Mouse (Mus musculus) olfactory bulb, adult 2 months (tissue): Measurements from ENCODE around the gene Pfdn2. TPM values are rescaled to one million over a fixed set of nuclear protein-coding genes. Genes with fewer than 3 reads are reported as not detected.

Experiments
- H3K27ac ChIP-seq: fragments of 200-500 bp; 2 replicates; pipeline ENCODE4 v1.5.1; 2012; ENCODE audit warnings: low read depth, low read length; ENCODE audit not compliant: insufficient read depth
- H3K4me1 ChIP-seq: fragments of 200-500 bp; 2 replicates; pipeline ENCODE4 v1.6.1; 2012; ENCODE audit warnings: low read length; ENCODE audit not compliant: control insufficient read depth, insufficient read depth
- H3K4me3 ChIP-seq: fragments of 200-500 bp; 2 replicates; pipeline ENCODE4 v1.5.1; 2012; ENCODE audit warnings: mild to moderate bottlenecking, low read depth, low read length, moderate library complexity; ENCODE audit not compliant: insufficient read depth
- CTCF ChIP-seq: fragments of 200-500 bp; IDR thresholded peaks from 2 replicates; pipeline ENCODE4 v1.5.1; 2012; ENCODE audit warnings: low read depth, mild to moderate bottlenecking, low read length, moderate library complexity; ENCODE audit not compliant: insufficient read depth
- POLR2A ChIP-seq: fragments of 200-500 bp; IDR thresholded peaks from 2 replicates; pipeline ENCODE4 v1.6.1; 2012; ENCODE audit warnings: mild to moderate bottlenecking, low read depth, low read length, moderate library complexity; ENCODE audit not compliant: insufficient read depth
- WGBS: fragments of 180-500 bp; shearing (Covaris S2); methylation state at CpG from one replicate; pipeline ENCODE4 v1.1.7; 2018; 5-methylcytosine and 5-hydroxymethylcytosine counted together
- polyA plus RNA-seq: library from polyadenylated mRNA; stranded (reverse); fragments of >200 nt; gene quantifications from 2 replicates; pipeline ENCODE4 v1.2.4, GENCODE M21; 2012; ENCODE audit warnings: low replicate concordance; ENCODE audit not compliant: missing spikeins, insufficient read depth, insufficient read length

Gene Pfdn2
- polyA plus RNA-seq, 1 experiment = not detected

DNA sequence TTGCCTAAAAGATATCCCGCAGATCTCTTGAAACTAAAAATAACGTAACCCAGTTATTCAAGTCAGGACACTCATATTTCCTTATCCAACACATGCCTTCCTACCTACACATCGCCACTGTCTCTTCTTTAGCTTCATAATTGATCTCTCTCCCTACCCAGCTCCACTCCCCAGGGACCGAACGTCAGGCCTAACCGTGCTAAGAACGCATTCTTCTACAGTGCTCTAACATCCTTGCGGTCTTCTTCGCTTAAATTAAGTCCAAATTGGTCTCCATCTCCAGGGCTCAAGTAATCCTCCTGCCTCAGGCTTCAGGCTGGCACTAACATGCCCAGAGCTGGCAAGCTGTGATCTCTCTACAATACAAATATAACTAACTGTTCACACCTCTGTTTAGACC is 17.2 kb upstream of the Pfdn2 start:
- TF ChIP-seq POLR2A (no peak), CTCF (no peak)
- WGBS = 17% methylated on average over 9 of the region's 9 CpGs
- Histone ChIP-seq H3K27ac (peak overlapping the region; percentile 89), H3K4me3 (peak overlapping the region; percentile 61), H3K4me1 (0 out of 2 replicates have a peak, but pooled peaks cover 3% of the 10 kb centered on the region)

DNA sequence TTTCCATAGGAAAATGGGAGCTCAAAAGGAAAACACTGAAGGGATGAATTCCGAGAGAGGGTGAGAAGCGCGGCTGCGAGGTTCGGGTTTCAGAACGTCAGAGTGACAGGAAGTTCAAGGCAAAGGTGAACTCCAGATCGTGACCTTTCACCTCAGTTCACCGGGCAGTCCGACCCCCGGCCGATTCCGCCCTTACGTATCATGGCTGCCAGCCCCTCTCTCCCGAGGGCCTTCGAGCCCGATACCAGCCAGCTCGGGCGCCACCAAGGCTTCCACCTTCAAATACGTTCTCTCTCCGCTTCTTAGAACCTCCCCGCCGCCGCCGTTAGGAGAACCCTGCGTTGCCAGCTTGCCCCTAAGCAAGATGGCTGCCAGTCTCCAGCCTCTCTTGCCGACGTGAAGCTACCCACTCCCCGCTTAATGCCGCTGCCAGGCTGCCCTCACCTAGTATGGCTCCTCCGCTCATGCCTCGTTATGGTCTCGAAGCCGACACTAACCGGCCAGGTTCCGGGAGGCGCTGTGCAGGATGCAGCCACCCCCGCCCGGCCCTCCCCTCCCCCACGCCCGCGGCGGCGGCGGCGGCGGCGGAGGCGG is 16.5 kb upstream of the Pfdn2 start, which contains the start of gene Dedd:
Dedd (plus strand) TSS at position 307 of the 594 bp plus-strand sequence.
- TF ChIP-seq POLR2A (0 out of 2 replicates have a peak, but pooled peaks have one; percentile 16), CTCF (no peak)
- under 1% methylated on average over 48 of the region's 48 CpGs for WGBS
- Histone ChIP-seq H3K4me1 (peaks cover 4% of the 10 kb centered on the region; the same call in 1 of the 2 replicates), H3K27ac (peak within 1 kb of the TSS; percentile 89), H3K4me3 (peak within 1 kb of the TSS; percentile 61)

DNA sequence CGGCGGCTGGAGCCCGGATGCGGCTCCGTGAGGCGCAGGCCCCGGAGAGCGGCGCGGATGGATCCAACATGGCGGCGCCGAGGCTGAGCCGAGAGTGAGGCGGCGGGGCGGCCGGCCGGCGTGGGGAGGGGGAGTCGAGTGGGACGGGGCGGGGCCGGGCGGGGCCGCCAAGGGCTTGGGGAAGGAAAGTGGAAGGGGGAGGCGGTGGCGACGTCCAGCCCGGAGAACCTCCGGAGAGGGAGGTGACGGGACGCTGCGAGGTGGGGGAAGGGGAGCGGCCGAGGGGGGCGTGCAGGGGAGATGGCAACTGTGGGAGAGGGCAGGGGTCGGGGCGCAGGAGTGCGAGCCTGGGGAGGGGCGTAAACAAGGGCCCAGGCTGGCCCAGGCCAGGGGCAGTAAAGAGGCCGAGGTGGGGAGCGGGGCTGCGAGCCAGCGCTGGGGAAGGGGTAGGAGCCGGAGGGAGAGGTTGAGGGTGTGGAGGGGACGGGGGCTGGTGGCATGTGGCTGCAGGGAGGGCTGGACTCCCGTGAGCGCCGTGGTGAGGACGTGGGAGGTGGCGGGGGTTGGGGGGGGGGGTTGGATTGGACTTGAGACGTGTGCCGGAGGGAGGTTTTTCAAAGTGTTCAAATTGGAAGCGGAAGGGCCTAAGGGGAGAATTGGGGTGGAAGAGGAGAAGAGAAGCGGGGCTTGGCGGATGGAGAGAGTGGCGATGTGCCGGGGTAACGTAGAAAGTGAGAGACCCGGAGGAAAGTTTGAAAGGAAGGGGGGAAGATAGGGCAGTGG is 15.8 kb upstream of the Pfdn2 start:
- under 1% methylated on average over 59 of the region's 61 CpGs for WGBS
- Histone ChIP-seq H3K4me1 (peaks cover 5% of the 10 kb centered on the region; the same call in 1 of the 2 replicates), H3K27ac (peak overlapping the region; percentile 45; the same call in 1 of the 2 replicates), H3K4me3 (peak overlapping the region; percentile 61)
- TF ChIP-seq POLR2A = 0 out of 2 replicates have a peak, but pooled peaks have one; percentile 4
- TF ChIP-seq CTCF = no peak

DNA sequence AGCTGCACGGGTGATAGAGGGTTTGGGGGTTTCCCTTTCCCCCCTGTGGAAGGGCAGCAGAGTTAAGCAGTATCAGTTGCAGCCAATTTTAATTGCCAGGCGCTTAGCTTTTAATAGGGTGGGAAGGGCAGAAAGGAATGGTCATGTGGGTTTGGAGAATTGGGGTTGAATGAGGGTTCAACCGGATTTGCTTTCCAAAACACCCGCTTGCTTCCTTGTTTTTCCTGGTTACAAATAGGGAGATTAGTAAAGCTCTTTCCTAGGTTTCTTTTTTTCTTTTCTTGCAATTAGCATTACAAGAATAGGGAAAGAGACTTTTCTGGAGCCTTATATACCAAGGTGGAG is 15.3 kb upstream of the Pfdn2 start:
- Histone ChIP-seq H3K27ac (0 out of 2 replicates have a peak overlapping the region, but pooled peaks have one; percentile 45), H3K4me1 (peaks cover 5% of the 10 kb centered on the region; the same call in 1 of the 2 replicates)
- 2% methylated on average over 4 of the region's 4 CpGs for WGBS

DNA sequence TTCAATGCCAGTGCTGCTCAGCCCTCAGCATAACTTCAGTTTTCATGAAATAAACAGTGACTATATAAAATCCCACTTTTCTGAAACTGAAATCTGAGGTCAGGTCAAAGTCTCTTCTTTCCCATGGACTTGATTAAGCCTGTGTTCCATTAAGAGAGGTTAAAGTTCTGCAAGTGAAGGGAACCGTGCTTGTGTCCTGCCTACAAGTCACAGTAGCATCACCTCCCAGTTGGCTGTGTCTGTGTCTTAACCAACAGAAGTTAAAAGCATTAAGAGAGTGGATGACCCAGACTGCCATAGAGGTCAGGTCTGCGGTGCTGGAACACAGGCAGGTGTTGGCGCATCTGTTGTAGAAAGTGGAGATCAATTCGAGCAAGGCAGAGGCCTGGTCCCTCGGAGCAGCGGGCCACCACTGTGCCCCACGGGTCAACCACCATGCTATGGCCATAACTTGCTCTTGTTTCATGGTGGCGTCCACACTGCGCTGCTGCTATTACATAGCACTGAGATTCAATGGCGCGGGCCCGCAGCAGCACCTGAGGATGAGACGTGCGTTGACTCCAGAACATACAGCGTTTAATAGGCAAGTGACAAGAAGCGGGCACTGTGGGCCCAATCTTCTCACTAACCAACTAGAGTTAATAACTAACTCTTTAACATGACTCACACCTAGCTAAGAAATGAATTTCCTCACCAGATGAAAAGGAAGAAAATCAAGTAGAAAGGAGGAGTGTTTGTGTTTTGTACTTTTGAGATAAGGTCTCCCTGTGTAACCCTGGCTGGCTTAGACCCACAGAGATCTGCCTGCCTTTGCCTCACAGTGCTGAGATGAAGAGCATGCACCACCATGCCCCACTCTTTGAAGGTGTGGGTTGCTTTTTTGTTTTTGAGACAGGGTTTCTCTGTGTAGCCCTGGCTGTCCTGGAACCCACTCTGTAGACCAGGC is 2.9 kb upstream of the Pfdn2 start:
- Histone ChIP-seq H3K4me3 (no peak overlapping the region), H3K27ac (no peak overlapping the region), H3K4me1 (peaks cover 7% of the 10 kb centered on the region)
- TF ChIP-seq CTCF = no peak
- no peak for TF ChIP-seq POLR2A
- WGBS = 92% methylated on average over 16 of the region's 16 CpGs

More for the DNA sequence above, 15.3 kb upstream of the Pfdn2 start:
- TF ChIP-seq POLR2A = no peak
- no peak for TF ChIP-seq CTCF
- H3K4me3 ChIP-seq = peak overlapping the region; percentile 61

DNA sequence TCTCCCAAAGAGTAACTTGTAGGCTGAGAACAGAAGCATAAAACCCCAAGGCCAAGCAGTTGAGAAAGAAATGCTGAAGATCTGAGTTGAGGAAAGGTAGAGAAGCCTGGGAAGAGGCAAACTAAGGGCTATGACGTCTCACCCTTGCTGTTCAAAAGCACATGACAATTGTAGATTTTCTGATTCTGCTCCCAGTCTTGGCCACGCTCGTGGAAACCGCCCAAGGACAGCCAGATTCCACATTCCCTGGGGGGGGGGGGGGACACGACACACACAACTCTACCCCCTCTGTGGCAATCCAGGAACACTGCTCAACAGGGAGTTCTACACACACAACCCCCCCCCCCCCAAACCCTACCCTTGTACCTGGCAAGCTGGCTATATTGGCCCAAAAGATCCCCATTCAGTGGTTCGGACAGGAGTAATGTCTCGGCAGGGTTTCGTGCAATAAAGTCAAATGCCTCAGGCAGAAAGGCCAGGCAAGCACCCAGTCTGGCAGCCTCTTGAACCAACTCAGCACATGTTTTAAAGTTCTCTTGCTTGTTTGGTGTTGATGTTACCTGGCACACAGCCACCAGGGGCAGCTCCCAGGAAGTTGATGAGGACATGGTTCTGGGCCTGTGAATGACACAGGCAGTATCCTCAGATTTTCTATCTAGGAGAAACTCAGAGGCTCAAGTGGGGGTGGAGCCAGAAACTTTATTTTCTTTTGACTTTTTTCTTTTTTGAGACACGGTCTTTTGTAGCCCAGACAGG is 1.4 kb upstream of the Pfdn2 start:
- H3K4me3 ChIP-seq = no peak overlapping the region
- H3K4me1 ChIP-seq = peaks cover 10% of the 10 kb centered on the region
- H3K27ac ChIP-seq = no peak overlapping the region
- WGBS = 69% methylated on average over 9 of the region's 9 CpGs
- TF ChIP-seq CTCF (no peak), POLR2A (no peak)

DNA sequence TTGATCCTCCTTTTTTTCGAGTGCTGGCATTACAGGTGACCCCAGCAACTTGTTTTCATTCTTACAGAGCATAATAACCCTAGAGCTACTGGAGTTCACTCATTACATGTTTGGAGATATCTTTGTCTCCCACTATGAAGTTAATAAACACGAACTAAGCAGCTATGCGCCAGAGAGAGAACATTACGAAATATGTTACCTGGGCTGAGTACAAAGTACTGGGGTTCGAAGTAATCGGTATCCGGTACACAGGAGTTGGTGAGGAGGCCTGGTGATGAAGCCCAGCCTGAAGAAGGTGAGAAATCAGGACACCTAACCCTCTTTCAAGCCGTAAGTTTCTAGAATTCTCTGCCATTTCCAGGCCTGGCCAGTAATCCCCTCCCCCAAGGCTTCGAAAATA is 755 bp upstream of the Pfdn2 start:
- 71% methylated on average over 9 of the region's 9 CpGs for WGBS

DNA sequence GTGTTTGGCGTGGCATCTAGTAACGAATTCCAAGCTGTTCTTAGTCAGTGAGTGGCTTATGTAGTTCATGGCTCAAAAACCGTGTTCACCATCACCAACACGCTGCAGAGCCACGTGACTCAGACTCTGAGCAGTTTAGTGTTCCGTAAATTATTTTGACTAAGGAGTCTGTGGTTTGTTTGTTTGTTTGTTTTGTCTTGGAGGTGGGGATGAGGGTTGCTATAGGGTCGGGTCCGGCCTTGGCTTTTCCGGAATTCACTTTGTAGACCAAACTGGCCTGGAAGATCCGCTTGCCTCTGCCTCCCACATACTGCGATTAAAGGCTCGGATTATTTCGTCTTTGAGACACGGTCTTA is 603 bp downstream of the Pfdn2 start:
- peaks cover 10% of the 10 kb centered on the region for H3K4me1 ChIP-seq
- H3K4me3 ChIP-seq = peak overlapping the region; percentile 72
- no peak overlapping the region for H3K27ac ChIP-seq
- 2% methylated on average over 14 of the region's 14 CpGs for WGBS
- no peak for TF ChIP-seq CTCF
- TF ChIP-seq POLR2A = no peak

More for the DNA sequence above, 755 bp upstream of the Pfdn2 start:
- no peak overlapping the region for H3K27ac ChIP-seq
- no peak for TF ChIP-seq POLR2A
- no peak for TF ChIP-seq CTCF
- H3K4me1 ChIP-seq = peaks cover 10% of the 10 kb centered on the region
- H3K4me3 ChIP-seq = peak overlapping the region; percentile 72; the same call in 1 of the 2 replicates
